Mouse (Mus musculus) frontal cortex, adult 2 months (tissue): ENCODE data around the gene Stmnd1. TPM values are rescaled to one million over a fixed set of nuclear protein-coding genes. Genes with fewer than 3 reads are reported as not detected.
"Not testable (repeated sequence)": the region's sequence is repeated elsewhere in the genome, so short reads cannot be mapped to it uniquely, and the experiment has no call there.

Source experiments
- DNase-seq, 2 experiments: peaks; one replicate each; pipeline ENCODE4 v3.0.0; 2022; ENCODE audit warnings: low spot score in 1 of 2; ENCODE audit errors: extremely low spot score in 1 of 2
- polyA plus RNA-seq: library from polyadenylated mRNA; depleted of rRNA; stranded (reverse); fragments of >200 nt; gene quantifications from 2 replicates; pipeline ENCODE4 v1.2.3, GENCODE M21; 2012

The Stmnd1 gene
- polyA plus RNA-seq, 1 experiment = not detected

DNA sequence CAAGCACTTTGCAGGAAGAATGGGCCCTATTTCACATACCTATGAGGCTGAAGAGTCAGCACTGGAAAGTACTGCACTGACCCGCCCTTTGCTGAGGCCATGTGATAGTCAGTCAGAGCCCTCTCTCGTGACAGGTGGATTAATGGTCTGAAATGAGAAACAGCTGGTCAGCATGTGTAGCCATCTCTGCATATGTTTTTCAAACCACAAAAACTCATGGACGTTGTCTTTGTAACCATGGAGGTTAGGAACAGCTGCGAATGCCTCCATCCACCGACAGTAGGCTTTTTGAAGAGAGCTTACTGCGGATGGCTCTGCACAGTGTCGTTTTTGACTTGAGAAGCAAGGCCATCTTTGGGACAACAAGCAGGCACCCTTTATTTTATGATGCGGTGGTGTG is 14.3 kb downstream of the Stmnd1 start:
- no peak for DNase-seq

- no peak for DNase-seq
Measured at GRCm38 (mm10) chr13:46288372-46288771, 14.9 kb downstream of the Stmnd1 start.

GRCm38 (mm10) chr13:46290537-46290936 is 17.0 kb downstream of the Stmnd1 start:
- DNase-seq = no peak

GRCm38 (mm10) chr13:46294365-46294764 is 20.8 kb downstream of the Stmnd1 start:
- DNase-seq = no peak

- DNase-seq = no peak
Measured at GRCm38 (mm10) chr13:46297701-46298100, 24.2 kb downstream of the Stmnd1 start.

DNA sequence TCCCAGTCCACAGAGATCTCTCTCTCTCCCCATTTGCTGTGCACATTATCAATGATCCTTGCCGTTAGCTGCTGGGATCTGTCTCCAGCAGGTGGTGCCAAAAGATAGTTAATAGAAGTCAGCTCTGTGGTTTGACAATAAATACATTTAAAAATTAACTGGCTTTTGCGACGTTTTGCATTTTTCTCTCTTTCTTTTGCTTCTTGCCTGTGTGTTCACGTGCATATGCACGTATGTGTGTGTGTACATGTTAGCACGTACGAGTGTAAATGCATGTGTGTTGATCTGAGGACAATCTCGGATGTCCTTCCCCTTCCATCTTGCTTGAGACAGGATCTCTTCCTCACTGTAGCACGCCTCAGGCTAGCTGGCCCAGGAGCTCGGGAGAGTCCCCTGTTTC is 37.3 kb downstream of the Stmnd1 start:
- DNase-seq = peak; percentile 51 to 89

DNA sequence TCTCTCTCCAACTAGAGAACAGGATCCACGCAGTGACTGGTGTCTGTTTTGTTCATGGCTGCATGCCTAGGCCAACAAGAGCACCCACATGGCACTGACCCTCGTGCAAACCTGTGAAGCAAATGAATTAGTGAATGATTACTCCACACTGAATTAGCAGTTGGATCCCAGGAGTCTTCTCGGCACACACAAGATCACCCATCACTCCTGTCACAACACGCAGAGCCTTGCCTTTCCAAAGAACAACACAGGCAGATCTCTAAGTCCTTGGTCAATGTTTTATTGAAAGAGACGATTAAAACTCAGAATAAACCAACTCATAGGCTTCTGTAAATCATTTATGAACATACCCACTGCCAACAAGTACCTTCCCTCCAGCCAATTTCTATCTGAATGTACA is 39.7 kb downstream of the Stmnd1 start:
- DNase-seq = no peak

GRCm38 (mm10) chr13:46315165-46315564 is 41.6 kb downstream of the Stmnd1 start:
- no peak for DNase-seq

- DNase-seq = no peak
Measured at GRCm38 (mm10) chr13:46326351-46326985, 52.9 kb downstream of the Stmnd1 start.

- peak; percentile 65 to 72 for DNase-seq
Measured at GRCm38 (mm10) chr13:46335020-46335419, 61.5 kb downstream of the Stmnd1 start.

DNA sequence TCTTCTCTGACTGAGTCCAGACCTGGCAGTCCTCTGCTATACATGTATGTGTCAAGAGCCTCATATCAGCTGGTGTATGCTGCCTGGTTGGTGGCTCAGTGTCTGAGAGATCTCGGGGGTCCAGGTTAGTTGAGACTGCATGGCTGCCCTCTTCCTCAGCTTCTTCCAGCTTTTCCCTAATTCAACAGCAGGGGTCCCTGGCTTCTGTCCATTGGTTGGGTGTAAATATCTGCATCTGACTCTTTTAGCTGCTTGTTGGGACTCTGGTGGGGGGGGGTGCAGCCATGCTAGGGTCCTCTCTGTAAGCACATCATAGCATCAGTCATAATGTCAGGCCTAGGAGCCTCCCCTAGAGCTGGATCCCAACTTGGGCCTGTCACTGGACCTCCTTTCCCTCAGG is 62.8 kb downstream of the Stmnd1 start:
- DNase-seq = not testable (repeated sequence)

- DNase-seq = no peak
Measured at GRCm38 (mm10) chr13:46337791-46338190, 64.3 kb downstream of the Stmnd1 start.

DNA sequence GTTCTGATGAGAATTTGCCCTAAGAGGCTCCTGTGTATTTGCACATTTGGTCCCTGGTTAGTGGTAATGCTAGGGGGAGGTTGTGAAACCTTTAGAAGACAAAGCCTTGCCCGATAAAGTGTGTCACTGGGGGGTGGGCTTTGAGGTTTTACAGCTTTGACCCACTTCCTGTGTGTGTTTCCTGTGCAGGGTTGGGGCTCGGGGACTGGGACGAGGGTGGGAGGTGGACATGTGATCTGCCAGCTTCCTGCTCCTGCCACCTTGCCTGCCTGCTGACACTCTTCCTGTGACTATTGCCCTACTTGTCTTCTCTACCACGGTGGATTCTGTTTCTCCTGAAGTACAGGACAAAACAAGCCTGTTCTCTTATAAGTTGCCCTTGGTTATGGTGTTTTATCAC is 66.4 kb downstream of the Stmnd1 start:
- no peak for DNase-seq

DNA sequence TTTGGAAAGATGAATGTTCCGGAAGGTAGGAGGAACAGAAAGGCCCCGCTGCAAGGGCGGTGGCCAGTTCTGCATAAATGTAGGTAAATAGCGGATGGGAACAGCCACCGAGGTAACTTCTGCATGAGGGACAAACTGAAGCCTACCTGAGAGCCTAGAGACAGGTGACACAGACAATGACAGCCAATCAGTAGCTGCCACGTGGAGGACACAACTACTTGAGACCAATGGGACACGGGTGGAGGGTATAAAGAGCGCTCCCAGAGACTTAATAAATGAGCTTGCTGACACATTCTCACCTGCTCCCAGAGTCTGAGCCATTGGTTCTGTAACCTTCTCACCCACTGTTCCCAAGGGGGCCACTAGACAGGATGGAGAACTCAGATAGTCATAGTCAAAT is 67.1 kb downstream of the Stmnd1 start:
- no peak for DNase-seq

- DNase-seq = no peak
Measured at GRCm38 (mm10) chr13:46341419-46341818, 67.9 kb downstream of the Stmnd1 start.

DNA sequence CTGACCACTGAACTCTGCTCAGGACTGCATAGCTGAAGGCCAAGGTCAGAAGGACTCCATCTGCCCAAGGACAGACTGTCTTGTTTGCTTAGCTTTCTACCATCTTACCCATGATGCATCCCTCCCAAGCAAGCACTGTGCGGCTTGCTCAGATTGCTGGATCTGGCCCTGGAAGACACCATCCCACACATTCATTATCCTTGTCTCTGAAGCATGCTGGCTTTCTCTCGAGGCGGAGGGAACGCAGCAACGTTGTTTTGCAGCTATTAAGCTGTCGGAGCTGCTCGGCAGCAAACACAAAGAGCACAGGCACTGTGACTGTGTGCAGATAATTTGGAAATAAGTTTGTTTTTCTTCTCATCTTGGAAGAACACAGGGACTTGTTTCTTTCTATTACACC is 69.7 kb downstream of the Stmnd1 start:
- DNase-seq = peak in 1 of 2 experiments; percentile 65

GRCm38 (mm10) chr13:46346830-46347512 is 73.5 kb downstream of the Stmnd1 start:
- DNase-seq = peak in 1 of 2 experiments; percentile 37

DNA sequence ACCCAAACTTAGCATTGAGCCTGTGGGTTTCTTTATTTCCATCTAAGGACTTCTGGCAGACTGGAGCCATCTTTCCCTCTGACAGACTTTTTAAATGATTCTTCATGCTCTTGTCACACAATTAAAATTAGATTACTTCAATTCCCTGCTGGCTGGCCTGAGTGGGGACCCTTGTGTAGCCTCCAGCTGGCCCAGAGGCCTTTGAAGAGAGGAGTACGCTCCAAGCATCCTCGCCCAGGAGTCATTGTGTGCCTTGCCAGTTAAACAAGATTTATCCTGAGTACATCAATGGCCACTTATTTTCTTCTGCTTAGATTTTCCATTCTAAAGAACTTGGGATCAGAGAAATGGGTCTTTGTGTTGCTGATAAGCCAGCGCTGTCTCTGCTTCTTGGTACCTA is 76.1 kb downstream of the Stmnd1 start:
- no peak for DNase-seq
